Mouse (Mus musculus) naive thymus-derived CD4-positive, alpha-beta T cell, adult 2 months (primary cell): Measurements from ENCODE around the gene Defb47.
A peak's percentile ranks its signal among the peaks of the same experiment; 100 is the strongest.

Source experiments
- DNase-seq: peaks from one replicate; pipeline ENCODE4 v3.0.0-alpha.2; 2011; ENCODE audit warnings: low read depth

Gene Defb47

GRCm38 (mm10) chr14:62997777-62998176 lies at the start of gene Defb47:
Gene Defb47 (plus strand): TSS chr14:62998077.
- no peak for DNase-seq

GRCm38 (mm10) chr14:62956091-62956490 lies 41.8 kb upstream of the Defb47 start:
- DNase-seq, result no peak

- DNase-seq, result no peak
These were observed 34.2 kb upstream of the Defb47 start for GRCm38 (mm10) chr14:62963632-62964031.

DNA sequence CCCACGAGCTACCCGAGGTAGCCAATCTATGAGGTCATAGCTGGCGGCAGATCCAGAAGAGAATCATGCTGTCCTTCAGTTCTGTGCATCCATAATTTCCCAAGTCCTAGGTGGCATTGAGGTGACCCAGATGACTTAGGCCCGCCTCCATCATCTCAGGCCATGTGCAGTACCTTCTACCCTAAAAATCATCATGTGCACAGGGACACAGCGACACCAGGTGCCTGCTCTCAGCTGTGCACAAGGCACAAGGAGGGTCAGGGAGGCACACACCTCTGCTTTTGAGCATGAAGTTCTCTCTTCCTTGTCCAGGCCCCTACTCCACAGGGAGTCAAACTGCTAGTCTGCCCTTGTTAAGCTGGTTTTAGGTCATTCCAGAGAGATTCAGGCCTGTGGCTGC lies 32.5 kb upstream of the Defb47 start:
- peak; percentile 15 for DNase-seq

DNA sequence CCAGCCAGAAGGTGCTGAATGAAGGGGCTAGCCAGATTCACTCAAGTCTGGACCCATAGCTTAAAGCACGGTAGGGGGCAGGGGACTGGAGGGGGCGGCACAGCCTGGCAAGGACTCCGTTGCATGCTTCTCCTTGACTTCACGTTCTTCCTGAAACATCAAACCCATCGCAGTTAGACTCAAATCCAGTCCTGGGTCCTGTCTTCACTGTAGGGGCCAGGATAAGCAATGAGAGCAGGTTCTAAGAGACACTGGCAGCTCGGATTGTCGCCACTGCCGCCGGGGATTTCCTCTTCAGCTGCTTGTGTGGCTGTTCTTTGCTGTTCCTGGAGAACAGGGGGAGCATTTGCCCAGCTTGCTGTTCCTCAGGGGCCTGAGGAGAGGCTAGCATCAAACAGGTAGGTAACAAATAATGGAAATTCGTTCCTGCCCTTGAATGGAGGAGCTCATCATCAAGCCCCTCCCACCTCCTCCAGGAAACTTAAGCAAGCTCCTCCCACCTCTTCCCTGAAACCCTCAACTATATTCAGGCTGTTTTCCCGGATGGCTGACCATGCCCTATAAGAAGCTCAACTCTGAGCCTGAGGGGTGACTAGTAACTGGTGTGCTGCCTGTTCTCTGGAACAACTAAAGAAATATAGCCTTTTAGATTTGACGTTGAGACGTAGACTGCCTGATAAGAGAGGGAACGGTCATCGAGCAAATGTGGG lies 31.9 kb upstream of the Defb47 start:
- no peak for DNase-seq

DNA sequence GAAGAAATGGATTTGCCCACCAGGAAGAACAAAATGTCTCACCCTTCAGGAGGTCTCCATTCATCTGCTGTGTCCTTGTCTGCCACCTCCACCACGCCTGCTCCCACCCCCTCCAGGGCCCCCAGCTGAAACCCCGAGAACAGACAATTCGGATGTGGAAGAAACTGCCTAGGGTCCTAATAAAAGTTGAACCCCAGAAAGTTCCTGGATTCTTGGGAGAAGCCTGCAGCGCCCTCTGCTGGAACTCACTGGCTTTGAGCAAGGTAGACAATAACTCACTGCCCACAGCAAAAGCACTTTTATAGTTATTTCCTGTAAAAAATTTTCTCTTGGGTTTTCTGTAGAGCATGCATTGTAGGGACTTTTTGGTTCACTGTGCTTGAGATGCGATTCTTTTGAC lies 22.8 kb upstream of the Defb47 start:
- DNase-seq, result peak; percentile 58

DNA sequence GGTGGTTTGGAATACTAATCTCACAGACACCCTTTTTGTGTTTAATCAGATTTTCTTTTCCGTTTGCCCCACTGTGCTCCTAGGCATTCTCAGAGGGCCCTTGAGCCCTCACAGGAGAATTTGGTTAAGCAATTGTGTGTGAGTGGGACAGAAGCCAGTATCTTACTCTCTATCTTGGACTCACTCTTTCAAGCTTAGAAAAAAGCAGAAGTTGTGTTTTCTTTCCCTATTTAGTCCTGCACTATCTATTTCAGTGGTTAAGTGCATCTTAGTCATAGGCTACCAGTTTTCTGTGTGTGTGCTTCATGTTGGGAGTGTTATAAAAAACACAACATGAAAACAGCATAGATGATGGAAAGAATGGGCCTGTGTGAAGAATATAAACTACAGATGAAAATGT lies 18.1 kb upstream of the Defb47 start:
- DNase-seq, result no peak

DNA sequence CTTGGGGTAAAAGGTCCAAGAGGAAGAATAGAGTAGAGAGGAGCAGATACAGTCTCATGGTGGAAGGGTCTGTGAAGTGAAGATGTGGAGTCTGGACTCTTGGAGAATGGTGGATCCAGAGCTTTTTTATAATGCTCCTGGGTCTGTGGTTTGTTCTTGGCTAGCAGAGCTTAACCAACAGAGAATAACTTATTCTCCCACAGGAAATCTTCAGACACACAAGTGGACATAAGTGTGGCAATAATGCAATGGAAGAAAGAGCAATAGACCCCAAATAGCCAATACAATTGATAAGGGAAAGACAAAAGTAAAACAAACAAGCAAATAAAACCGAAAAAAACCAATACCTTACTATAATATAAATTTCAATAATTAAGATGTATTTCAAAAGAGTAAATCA lies 13.5 kb upstream of the Defb47 start, which contains the start of gene Defb48:
Gene Defb48, minus strand, starts transcription at position 101 of the 400 bp plus-strand sequence.
- DNase-seq, result no peak

- no peak for DNase-seq
These were observed 6.6 kb upstream of the Defb47 start for GRCm38 (mm10) chr14:62991271-62991670.

DNA sequence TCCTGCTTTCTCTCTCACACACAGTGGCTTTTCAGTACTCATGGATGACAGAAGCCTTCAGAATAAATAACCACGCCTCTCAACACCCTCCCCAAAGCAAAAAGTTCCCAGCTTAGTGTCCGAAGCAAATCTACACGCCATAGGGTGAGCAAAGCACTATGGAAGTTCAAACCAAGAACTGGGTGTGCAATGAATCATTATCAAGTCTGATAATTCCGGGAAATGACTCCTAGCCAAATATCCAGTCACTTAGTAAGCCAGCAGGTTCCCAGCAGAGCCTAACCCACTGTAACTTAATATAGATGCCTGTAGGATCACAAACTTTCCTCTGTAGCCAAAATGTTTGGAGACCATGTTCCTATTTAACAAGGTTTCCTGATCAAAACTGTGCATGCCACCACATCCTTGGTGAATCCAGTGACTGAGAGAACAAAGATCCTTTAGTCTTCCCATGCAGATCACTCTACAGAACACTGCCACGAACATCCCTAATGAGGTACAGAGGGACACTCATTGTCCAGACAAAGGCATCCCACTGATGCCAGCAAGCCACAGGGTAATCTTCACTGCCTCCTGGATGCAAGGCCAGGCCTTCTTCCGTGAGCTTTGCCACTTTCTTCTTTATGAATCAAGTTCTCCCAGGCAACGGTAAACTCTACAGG lies 5.9 kb upstream of the Defb47 start:
- DNase-seq, result no peak

GRCm38 (mm10) chr14:62998977-62999376 lies 1.1 kb downstream of the Defb47 start:
- no peak for DNase-seq

GRCm38 (mm10) chr14:63002588-63002987 lies 4.7 kb downstream of the Defb47 start:
- no peak for DNase-seq

- DNase-seq, result no peak
These were observed 13.6 kb downstream of the Defb47 start, which contains the start of gene Defb43 for GRCm38 (mm10) chr14:63011471-63011870. Gene Defb43 (plus strand): TSS chr14:63011771.

- no peak for DNase-seq
These were observed 15.2 kb downstream of the Defb47 start for GRCm38 (mm10) chr14:63013082-63013481.

- no peak for DNase-seq
These were observed 16.8 kb downstream of the Defb47 start for GRCm38 (mm10) chr14:63014667-63015066.

GRCm38 (mm10) chr14:63020524-63021156 lies 22.8 kb downstream of the Defb47 start:
- no peak for DNase-seq

DNA sequence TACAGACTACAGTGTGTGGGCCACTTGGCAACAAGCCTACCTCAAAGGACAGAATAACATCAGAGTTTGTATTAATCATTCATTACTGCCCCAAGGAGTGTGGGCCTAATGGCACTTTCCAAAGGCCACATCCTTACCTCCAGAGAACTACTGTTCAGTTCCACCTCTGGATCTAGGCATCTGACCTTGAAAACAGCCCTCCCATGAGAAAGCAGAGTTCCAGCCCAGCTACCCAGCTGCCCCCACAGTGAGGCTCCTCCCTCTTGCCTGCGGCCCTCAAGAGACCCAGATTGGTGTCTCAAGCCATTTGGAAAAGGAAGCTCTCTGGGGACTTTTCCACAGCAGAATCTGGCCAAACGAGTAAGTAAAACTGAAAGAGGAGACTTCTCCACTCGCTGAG lies 48.8 kb downstream of the Defb47 start, which contains the start of gene Defb42:
Gene Defb42, plus strand, starts transcription at position 301 of the 400 bp plus-strand sequence.
- no peak for DNase-seq

- no peak for DNase-seq
These were observed 52.1 kb downstream of the Defb47 start, which contains the start of gene Defb30 for GRCm38 (mm10) chr14:63049910-63050370. Gene Defb30 (minus strand): TSS chr14:63049960.
